Mouse (Mus musculus): Measurements from ENCODE around the gene Vmn2r86. TPM values are rescaled to one million over a fixed set of nuclear protein-coding genes. Genes with fewer than 3 reads are reported as not detected.
"Not testable (repeated sequence)": the region's sequence is repeated elsewhere in the genome, so short reads cannot be mapped to it uniquely, and the experiment has no call there.

The Vmn2r86 gene
- total RNA-seq (2021) = not detected in 2 replicates
- long read RNA-seq, experiment 1 = 0 reads
- long read RNA-seq, experiment 2 = 0 reads

GRCm38 (mm10) chr10:130455950-130456349 is at the start of gene Vmn2r86:
Gene Vmn2r86, minus strand, starts transcription at chr10:130456050.
- not testable (repeated sequence) for DNase-seq

DNA sequence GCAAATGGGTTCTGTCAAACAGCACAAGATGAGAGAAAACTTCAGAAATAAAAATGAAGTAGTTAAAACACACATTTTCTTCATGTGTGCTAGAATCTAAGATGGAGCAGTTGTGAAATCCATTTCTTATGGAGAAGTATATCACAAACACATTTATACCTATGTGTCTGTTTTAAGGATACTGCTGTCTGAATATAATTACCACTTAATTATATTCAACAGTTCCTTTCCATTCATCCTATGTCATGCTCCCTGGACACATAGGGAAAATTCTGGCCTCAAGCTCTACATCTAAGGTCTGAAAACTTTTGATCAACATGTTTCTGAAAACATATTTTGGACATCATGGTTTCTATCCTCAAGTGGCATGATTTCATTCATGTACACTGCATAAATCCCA is 41.4 kb upstream of the Vmn2r86 start, which contains the start of gene Vmn2r87:
Vmn2r87 (minus strand) TSS at position 101 of the 400 bp plus-strand sequence.
- no peak for DNase-seq

DNA sequence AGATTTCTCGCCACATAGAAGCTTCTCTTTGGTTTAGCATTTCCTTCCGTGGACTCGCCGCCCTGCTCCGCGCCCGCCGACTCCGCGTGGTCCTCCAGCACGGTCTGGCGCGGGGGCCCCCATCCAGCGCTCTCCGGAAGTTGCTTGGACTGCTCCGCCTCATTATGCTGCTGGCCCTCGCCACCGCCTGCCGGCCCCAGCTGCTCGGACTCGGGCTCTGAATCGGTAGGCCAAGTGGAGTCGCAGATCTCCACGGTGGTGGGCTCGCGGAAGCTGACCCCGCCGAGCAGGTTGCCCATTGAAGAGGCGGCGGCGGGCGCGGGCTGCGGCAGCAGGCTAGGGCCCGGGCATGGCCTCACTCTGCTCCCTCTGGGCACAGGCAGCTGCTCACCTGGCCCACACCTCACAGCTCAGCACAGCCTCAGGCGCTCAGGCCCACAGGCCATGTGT is 14.5 kb upstream of the Vmn2r86 start:
- peak; percentile 27 for DNase-seq

GRCm38 (mm10) chr10:130444776-130445175 is 11.1 kb downstream of the Vmn2r86 start:
- no peak for DNase-seq

DNA sequence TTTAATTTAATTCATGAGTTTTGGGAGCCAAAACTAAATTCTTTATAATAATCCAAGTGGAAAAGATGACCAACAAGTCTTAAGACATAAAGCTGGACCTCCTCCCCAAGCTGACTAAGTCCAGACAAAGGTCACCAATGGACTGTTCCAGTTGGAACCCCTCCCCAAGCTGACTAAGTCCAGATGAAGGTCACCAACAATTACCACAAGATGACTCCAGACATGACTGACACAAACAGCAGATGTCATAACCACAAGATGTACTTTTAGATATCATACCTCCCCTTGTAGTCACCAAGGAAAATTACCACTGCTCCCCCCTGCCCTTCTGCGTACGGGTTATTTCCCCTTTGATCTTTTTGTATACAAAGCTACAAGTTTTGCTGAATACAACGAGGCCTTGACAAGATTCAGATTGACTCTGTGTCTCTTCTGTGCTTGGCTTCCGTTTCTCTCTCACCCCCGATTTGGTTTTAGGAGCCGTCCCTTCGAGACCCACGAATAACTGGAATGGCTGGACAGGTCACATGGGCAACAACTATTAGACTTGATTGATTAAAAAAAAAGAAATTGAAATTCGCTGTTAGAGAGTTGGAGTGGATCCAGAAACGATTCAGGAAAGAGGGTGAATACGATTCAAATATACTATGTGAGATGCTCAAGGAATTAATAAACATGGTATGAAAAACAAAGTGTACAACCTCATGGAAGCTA is 21.5 kb downstream of the Vmn2r86 start:
- DNase-seq = peak; percentile 10

DNA sequence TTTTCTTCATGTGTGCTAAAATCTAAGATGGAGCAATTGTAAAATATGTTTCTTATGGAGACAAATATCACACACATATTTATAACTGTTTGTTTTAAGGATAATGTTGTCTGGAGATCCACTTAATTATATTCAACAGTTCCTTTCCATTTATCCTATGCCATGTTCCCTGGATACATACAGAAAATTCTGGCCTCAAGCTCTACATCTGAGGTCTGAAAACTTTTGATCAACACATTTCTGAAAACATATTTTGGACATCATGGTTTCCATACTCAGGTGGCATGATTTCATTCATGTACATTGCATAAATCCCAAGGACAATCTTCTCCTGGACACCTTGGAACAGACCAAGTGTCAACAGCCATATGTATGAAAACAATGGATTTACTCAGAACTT is 26.2 kb downstream of the Vmn2r86 start, which contains the start of gene Vmn2r85:
Vmn2r85 (minus strand) TSS at position 101 of the 400 bp plus-strand sequence.
- not testable (repeated sequence) for DNase-seq

DNA sequence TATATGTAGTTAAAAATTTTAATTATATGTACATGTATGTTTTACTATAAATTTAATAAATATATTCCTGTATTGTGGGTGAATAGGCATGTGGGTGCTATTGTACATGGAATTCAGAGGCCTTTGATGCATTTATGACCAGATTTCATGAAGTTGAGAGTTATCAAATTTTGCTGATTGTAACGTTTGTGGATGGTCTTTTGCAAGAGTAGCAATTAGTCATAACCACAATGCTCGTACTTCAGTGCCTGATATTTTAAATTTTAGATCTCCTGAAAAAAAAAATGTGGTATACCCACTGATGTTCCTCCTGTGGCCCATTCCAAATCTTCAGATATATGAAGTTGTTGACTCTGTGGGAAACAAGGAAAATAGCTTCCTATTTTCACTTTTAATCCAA is 33.5 kb downstream of the Vmn2r86 start:
- DNase-seq = not testable (repeated sequence)

GRCm38 (mm10) chr10:130420401-130420800 is 35.4 kb downstream of the Vmn2r86 start:
- DNase-seq = no peak

DNA sequence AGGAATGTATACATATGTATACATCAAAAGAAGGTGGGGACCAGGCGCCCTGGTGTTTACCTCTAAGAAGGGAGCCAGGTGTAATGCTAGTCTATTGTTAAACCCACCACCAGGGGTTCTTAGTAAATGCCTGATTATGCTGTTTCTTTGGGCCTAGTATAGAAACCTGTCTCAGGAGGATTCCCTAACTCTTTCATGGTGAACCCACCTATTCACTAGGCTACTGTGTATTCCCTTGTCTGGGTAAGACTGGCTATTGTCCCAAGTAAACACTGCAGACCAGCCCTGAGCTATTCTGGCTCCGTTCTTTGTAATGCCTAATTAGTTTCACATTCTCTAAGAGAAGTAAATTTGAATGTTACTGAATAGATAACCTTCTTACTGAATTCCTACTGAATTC is 35.9 kb downstream of the Vmn2r86 start:
- DNase-seq = not testable (repeated sequence)

DNA sequence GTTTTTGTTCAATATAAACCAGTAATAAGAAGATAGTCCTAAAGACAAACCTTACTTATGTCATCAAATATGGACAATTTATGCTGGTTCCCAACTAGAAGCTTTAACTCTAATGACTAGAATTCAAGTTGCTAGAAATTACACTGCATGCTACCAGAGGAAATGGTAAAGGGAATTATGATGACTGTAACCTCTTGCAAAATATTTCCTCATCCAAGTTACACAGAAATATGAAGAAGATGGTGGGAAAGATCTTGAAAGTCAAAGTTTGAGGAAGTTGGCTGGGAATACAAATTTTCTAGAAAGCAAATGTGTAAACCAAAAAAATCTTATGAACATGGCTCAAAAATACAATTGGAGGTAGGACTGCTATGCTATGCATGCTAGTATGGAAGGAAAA is 39.5 kb downstream of the Vmn2r86 start:
- DNase-seq = not testable (repeated sequence)

GRCm38 (mm10) chr10:130412167-130412698 is 43.6 kb downstream of the Vmn2r86 start:
- not testable (repeated sequence) for DNase-seq

- no peak for DNase-seq
Observed at GRCm38 (mm10) chr10:130394232-130394631, 61.6 kb downstream of the Vmn2r86 start, which contains the start of gene Vmn2r84. Gene Vmn2r84, minus strand, starts transcription at chr10:130394332.

Other genes starting within 250 kb of the Vmn2r86 start
- not detected in 2 replicates for gene Olfr827, start 241.6 kb downstream of the Vmn2r86 start, total RNA-seq (2021)
- gene Neurod4, start 175.8 kb downstream of the Vmn2r86 start, total RNA-seq (2021) = 0.38 and 0.59 TPM in 2 replicates
- gene Tespa1, start 133.2 kb downstream of the Vmn2r86 start, total RNA-seq (2021) = 1.1 and 6.3 TPM in 2 replicates
- not detected in 2 replicates for gene Vmn2r84, start 61.7 kb downstream of the Vmn2r86 start, total RNA-seq (2021)
- not detected in 2 replicates for gene Vmn2r85, start 26.3 kb downstream of the Vmn2r86 start, total RNA-seq (2021)
- not detected in 2 replicates for gene Vmn2r87, start 41.3 kb upstream of the Vmn2r86 start, total RNA-seq (2021)

Measured in adrenal gland, postnatal 14 days (tissue).